Mouse (Mus musculus): ENCODE results near the gene Whamm.

Whamm gene

GRCm38 (mm10) chr7:81563506-81564015, 7.5 kb upstream of the Whamm start:
- DNase-seq (ENCODE audit: low spot score in 2 of 2): peak in 1 of 2 experiments; percentile 4

DNA sequence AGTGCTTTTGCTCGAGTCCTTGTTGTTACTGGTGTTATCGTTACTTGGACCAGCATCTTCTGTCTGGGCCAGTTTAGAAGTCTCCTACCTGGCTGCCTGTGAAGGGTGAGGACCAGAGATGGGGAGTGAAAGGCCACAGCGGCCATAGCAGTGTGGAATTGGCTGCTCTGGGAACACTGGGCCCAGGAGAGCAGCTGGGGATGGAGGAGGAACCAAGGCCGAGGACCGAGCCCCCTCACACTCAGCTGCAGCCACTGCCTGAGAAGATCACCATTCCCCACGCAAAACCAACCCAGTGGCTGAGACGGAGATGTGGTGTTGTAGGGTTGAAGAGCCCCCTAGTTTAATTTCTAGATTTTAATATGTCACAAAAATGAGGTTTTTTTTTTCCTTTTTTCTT, 6.3 kb upstream of the Whamm start:
- no peak for DNase-seq (ENCODE audit: low spot score in 2 of 2)

- peak in 1 of 2 experiments; percentile 15 for DNase-seq (ENCODE audit: low spot score in 2 of 2)
These were observed 5.5 kb upstream of the Whamm start for GRCm38 (mm10) chr7:81565381-81566055.

DNA sequence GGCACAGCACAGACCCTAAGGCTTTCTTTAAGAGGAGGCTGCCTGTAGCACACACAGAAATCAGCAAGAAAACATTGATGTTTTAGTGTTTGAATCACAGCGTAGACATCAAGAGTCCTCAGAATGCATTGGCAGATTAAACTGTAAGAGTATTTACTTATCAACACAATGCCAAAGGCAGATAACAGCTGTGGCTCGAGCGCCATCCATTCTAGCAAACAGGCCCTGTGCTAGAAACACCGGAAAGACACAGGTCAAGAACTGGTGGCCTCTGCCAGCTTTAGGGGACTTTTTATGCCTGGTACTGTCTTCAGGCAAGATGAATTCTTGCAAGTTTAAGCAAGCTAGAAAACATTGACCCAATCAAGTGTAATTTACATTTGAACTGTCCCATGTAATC, 4.7 kb upstream of the Whamm start:
- no peak for DNase-seq (ENCODE audit: low spot score in 2 of 2)

GRCm38 (mm10) chr7:81566892-81567291, 4.2 kb upstream of the Whamm start, which contains the start of gene Fsd2:
Gene Fsd2, minus strand, starts transcription at chr7:81566944.
- no peak for DNase-seq (ENCODE audit: low spot score in 2 of 2)

DNA sequence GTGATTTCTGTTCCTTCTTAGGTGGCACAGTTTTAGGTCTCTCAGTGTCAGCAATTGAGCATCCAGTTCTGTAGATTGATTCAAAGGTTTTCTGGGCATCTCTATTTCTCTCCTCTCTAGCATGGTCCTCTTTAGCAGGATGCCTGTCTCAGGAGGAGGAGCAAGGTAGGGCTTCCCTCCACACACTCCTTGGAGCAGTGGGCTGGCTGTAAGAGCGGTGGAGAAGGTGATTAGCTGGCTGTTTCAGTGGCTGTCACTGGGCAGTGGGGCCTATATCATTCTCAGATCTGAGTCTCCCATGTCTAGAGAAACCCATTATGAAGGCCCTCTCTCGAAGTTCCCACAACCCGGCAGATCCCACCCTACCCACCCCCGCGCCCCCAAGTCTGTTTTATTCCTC, 3.7 kb upstream of the Whamm start:
- DNase-seq (ENCODE audit: low spot score in 2 of 2): no peak

GRCm38 (mm10) chr7:81569851-81570250, 1.2 kb upstream of the Whamm start:
- no peak for DNase-seq (ENCODE audit: low spot score in 2 of 2)

GRCm38 (mm10) chr7:81570271-81570670, 795 bp upstream of the Whamm start:
- no peak for DNase-seq (ENCODE audit: low spot score in 2 of 2)

DNA sequence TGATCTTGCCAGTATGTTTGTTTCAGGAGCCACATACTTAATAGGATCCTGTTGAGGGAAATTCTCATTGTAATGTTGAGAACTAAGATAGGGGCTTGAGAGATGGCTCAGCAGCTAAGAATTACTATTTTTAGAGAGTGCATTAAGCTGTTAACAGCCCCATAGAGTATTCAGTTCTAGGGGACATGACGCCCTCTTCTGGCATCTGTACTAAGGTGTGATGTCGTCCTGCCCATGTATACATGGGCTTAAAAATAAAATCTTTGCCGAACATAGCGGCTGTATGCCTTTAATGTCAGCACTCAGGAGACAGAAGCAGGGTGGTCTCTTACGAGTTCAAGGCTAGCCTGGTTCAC, 336 bp upstream of the Whamm start:
- no peak for DNase-seq (ENCODE audit: low spot score in 2 of 2)

DNA sequence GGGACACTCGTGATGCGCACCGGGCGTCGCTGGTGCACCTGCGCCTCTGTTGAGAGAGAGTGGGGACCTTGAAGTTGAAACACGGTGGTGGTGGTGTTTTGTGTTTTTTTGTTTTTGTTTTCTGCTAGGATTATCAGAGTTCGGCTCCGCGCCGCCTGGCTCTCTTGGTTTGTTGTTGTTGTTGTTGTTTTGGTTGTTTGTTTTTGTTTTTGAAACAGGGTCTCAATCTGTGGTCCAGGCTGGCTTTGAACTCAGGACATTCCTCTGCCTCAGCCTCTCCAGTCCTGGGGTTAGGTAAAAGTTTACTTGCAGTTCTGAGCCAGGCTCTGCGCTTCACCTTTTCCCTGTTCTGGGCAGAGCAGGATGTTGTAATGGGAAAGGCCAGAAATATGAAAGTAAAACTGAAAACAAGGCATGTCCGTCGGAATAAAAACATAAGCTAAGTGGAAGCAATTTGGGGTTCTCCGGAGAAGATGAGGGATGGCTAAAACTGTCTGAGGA, 925 bp downstream of the Whamm start:
- no peak for DNase-seq (ENCODE audit: low spot score in 2 of 2)

GRCm38 (mm10) chr7:81572610-81573268, 1.7 kb downstream of the Whamm start:
- peak in 1 of 2 experiments; percentile 6 for DNase-seq (ENCODE audit: low spot score in 2 of 2)

- DNase-seq (ENCODE audit: low spot score in 2 of 2): peak in 1 of 2 experiments; percentile 22
These were observed 2.3 kb downstream of the Whamm start for GRCm38 (mm10) chr7:81573397-81573796.

DNA sequence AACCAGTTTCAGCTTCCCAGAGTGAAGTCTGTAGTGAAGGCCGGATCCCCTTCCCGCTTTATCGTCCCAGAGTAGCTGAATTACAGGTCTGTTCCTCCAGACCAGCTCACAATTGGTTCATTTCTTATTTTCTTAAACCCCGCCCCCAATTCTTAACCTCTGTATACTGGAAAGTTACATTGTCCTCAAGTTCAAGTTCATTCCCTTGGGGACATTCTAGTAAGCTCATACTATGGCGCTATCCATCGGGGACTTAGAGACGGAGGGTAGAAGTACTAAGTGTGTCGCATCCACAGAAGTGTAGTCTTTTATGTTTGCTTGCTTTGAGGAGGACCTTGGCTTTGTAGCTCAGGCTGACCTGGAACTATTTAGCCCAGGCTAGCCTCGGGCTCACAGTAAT, 2.8 kb downstream of the Whamm start:
- DNase-seq (ENCODE audit: low spot score in 2 of 2): peak in 1 of 2 experiments; percentile 6

DNA sequence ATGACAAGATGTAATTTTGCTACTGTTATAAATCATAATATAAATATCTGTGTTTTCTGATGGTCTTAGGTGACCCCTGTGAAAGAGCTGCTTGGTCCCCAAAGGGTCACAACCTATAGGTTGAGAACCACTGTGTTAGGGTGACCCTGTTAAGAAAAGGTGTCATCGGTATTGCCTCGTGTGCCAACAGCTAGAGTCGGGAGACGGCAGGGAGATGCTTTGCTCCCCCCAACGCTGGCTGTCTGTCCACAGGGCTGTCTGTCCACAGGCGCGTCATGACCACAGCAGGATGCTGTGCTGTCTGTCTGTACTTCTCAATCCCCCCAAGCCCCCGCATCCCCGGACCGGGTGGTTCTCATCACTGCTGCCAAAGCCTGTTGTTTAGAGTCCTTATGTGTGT, 4.5 kb downstream of the Whamm start:
- DNase-seq (ENCODE audit: low spot score in 2 of 2): peak in 1 of 2 experiments; percentile 19

DNA sequence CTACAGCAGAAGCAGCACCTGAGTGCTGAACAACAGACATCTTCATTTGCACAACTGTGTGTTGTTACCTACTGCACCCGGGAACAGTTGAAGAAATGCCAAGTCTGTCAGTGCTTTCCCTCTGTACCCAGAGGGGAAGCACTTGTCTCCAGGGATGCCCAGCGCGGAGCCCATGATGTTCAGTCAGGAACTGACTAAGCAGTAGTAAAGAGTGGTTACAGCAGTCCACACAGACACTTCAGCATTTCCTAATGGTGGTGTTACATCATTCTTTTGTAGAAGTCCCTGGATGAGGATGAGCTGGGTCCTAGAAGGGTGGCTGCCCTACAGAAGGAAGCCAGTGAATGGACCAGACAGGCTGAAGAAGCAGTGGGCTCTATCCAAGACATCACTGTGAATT, 6.8 kb downstream of the Whamm start:
- DNase-seq (ENCODE audit: low spot score in 2 of 2): no peak

GRCm38 (mm10) chr7:81578413-81578812, 7.3 kb downstream of the Whamm start:
- DNase-seq (ENCODE audit: low spot score in 2 of 2): no peak

- no peak for DNase-seq (ENCODE audit: low spot score in 2 of 2)
These were observed 8.2 kb downstream of the Whamm start for GRCm38 (mm10) chr7:81579312-81579711.

DNA sequence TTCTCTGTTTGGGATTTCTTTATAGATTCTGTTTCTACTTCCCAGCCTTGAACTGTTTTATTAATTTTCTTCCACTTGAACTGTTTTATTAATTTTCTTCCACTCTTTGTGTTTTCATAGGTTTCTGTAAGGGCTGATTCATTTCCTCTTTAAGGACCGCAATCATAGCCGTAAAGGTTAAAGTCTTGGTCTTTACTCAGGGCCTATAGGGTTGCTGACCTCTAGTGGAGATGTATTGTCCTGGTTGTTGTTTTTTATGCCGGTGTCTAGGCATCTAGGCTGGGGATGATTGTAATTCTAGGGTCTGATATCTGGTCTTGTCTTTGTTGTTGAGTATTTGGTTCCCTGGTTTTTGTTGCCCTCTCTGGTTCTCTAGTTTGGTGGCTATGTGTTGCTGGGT, 12.4 kb downstream of the Whamm start:
- no peak for DNase-seq (ENCODE audit: low spot score in 2 of 2)

- no peak for DNase-seq (ENCODE audit: low spot score in 2 of 2)
These were observed 14.3 kb downstream of the Whamm start for GRCm38 (mm10) chr7:81585326-81585725.

GRCm38 (mm10) chr7:81587238-81587637, 16.2 kb downstream of the Whamm start:
- no peak for DNase-seq (ENCODE audit: low spot score in 2 of 2)

GRCm38 (mm10) chr7:81592686-81593085, 21.6 kb downstream of the Whamm start:
- DNase-seq (ENCODE audit: low spot score in 2 of 2): no peak

DNA sequence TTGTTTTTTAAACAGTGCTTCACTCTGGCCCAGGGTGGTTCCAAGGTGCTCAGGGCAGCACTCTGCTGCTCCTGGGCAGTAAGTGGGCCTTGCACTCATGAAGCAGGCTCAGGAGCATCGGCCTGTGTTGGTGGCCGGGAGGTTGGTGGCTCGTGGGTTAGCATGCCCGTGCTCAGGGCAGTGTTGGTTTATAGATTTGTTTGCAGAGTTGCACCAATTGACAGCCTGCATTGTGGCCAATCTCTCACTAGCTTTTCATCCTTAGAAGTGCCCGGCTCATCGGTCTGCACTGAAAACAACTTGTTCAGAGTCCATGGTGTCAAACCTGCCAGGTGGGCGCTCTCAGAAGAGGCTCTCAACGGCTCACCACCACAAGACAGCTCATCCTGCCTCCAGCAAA, 22.3 kb downstream of the Whamm start:
- no peak for DNase-seq (ENCODE audit: low spot score in 2 of 2)

DNA sequence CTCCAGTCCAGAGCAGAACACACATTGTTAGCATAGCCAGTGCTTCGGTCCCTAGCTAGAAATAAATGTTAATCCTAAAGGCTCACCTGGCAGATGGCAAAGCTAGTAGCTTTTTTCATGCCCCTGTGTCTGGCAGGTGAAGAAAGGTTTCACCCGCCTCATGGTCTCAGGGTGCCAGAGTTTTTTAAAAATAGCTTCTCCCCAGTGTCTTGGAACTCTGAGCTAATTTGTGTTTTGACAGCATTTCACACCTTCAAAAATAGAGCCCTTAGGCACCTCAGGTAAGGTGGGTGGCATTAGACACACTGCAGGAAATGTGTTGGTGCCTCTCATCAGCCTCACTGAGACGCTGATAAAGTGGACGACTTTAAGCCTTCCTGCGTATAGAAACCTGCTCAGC, 24.0 kb downstream of the Whamm start:
- peak in 1 of 2 experiments; percentile 12 for DNase-seq (ENCODE audit: low spot score in 2 of 2)

Data from right cerebral cortex, postnatal 10 days (tissue).